Mouse (Mus musculus) myocyte (in vitro differentiated cells): ENCODE measurements around the gene Smad6. TPM values are rescaled to one million over a fixed set of nuclear protein-coding genes. Genes with fewer than 3 reads are reported as not detected.

ENCODE experiments used
- H3K27me3 ChIP-seq: one replicate; pipeline ENCODE4 v1.6.1; 2011; ENCODE audit not compliant: control insufficient read depth, insufficient read depth, insufficient read length
- H3K36me3 ChIP-seq: one replicate; pipeline ENCODE4 v1.6.1; 2011; ENCODE audit not compliant: control insufficient read depth, insufficient read depth
- H3K4me2 ChIP-seq: one replicate; pipeline ENCODE4 v1.6.1; 2011; ENCODE audit warnings: low read depth, control low read depth
- H3K4me3 ChIP-seq: one replicate; pipeline ENCODE4 v1.5.1; 2011; ENCODE audit warnings: mild to moderate bottlenecking, control low read depth, moderate library complexity
- H3K79me2 ChIP-seq: one replicate; pipeline ENCODE4 v1.6.1; 2011; ENCODE audit not compliant: control insufficient read depth, insufficient read depth
- H3ac ChIP-seq: one replicate; pipeline ENCODE4 v1.6.1; 2011; ENCODE audit not compliant: control insufficient read depth, insufficient read length
- CEBPB ChIP-seq: IDR thresholded peaks from 2 replicates; pipeline ENCODE4 v1.6.1; 2011; ENCODE audit warnings: mild to moderate bottlenecking, moderate library complexity; ENCODE audit not compliant: poor library complexity, insufficient read depth, severe bottlenecking
- E2F4 ChIP-seq: IDR thresholded peaks from one replicate; pipeline ENCODE4 v1.6.1; 2011; ENCODE audit warnings: mild to moderate bottlenecking, control low read depth, moderate library complexity; ENCODE audit not compliant: insufficient read depth
- MAX ChIP-seq: IDR thresholded peaks from one replicate; pipeline ENCODE4 v1.6.1; 2011; ENCODE audit warnings: low read depth, mild to moderate bottlenecking, control low read depth
- MYOD1 ChIP-seq, 3 experiments: IDR thresholded peaks; one replicate each; pipeline ENCODE4 v1.6.1; 2011; ENCODE audit warnings: control low read depth in 2 of 3, low read depth in 2 of 3, mild to moderate bottlenecking in 2 of 3, moderate library complexity in 1 of 3; ENCODE audit not compliant: insufficient read length in 2 of 3, control insufficient read depth in 1 of 3
- MYOG ChIP-seq, 3 experiments: IDR thresholded peaks; one replicate each; pipeline ENCODE4 v1.6.1; 2011; ENCODE audit warnings: control low read depth in 2 of 3, low read depth in 2 of 3, mild to moderate bottlenecking in 2 of 3; ENCODE audit not compliant: insufficient read length in 2 of 3, control insufficient read depth in 1 of 3, insufficient read depth in 1 of 3
- POLR2A ChIP-seq: IDR thresholded peaks from one replicate; pipeline ENCODE4 v1.6.1; 2011; ENCODE audit warnings: low read depth, mild to moderate bottlenecking, control low read depth, moderate library complexity; ENCODE audit not compliant: insufficient read length
- POLR2AphosphoS2 ChIP-seq: IDR thresholded peaks from one replicate; pipeline ENCODE4 v1.6.1; 2011; ENCODE audit warnings: low read depth, control low read depth; ENCODE audit not compliant: insufficient read length
- REST ChIP-seq: IDR thresholded peaks from one replicate; pipeline ENCODE4 v1.6.1; 2011; ENCODE audit warnings: mild to moderate bottlenecking, control low read depth, moderate library complexity; ENCODE audit not compliant: insufficient read depth, insufficient read length
- SRF ChIP-seq: IDR thresholded peaks from one replicate; pipeline ENCODE4 v1.6.1; 2011; ENCODE audit warnings: low read depth; ENCODE audit not compliant: control insufficient read depth, insufficient read length
- TCF12 ChIP-seq: IDR thresholded peaks from one replicate; pipeline ENCODE4 v1.6.1; 2011; ENCODE audit warnings: mild to moderate bottlenecking, control low read depth; ENCODE audit not compliant: poor library complexity, insufficient read depth, severe bottlenecking
- TCF3 ChIP-seq: IDR thresholded peaks from one replicate; pipeline ENCODE4 v1.6.1; 2011; ENCODE audit warnings: low read depth, control low read depth; ENCODE audit not compliant: insufficient read length
- USF1 ChIP-seq: IDR thresholded peaks from one replicate; pipeline ENCODE4 v1.6.1; 2011; ENCODE audit warnings: low read depth, mild to moderate bottlenecking, control low read depth, moderate library complexity
- polyA plus RNA-seq: library from polyadenylated mRNA; unstranded; fragments of >200 nt; fragmentation: generic; extraction: Trizol; gene quantifications from one replicate; pipeline ENCODE4 v1.2.1, GENCODE M21; 2012; ENCODE audit warnings: missing spikeins

Smad6 gene
- polyA plus RNA-seq, 1 experiment = 1.5 TPM

DNA sequence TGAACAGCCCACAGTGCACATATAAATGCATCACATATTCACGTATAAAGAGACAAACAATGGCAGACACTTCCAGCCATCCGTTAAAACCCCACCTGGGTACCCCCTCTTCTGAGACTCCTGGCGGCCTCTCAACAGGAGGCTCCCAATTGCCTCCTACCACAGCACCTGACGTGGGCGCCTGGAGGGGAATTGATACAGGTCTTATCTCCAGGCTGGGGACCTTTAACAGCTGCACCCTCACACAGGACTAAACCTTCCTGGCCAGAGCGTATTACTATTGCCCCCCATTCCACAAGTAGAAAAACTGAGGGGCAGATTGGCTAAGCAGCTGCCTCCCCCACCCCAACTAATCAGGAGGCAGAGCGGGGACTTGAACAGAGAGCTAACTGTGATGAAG is 18.9 kb downstream of the Smad6 start:
- Histone ChIP-seq H3K4me2 (no peak overlapping the region), H3ac (no peak overlapping the region), H3K79me2 (no peaks in the 10 kb centered on the region), H3K27me3 (no peaks in the 10 kb centered on the region), H3K36me3 (no peaks in the 10 kb centered on the region), H3K4me3 (no peak overlapping the region)
- TF ChIP-seq MAX = no peak
- no peak for TF ChIP-seq CEBPB
- no peak for TF ChIP-seq SRF

DNA sequence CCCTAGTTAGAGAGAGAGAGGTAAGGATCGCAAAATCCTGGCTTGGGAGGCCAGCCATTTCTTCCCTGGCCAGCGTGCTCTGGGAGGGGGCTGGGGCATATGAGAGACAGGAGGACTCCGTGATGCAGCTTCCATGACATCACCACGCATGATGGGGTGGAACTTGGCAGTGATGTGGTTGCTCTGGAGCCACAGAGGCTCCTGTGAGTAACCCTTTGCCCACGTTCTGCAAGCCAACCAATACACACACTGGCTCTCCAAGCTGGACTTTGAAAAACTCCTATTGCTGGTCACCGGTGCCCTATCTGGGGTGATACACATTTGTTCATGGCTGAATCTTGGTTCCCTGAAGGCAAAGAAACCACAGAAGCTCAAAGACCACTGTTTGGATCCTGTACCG is 20.8 kb downstream of the Smad6 start:
- H3ac ChIP-seq = no peak overlapping the region
- H3K79me2 ChIP-seq = no peaks in the 10 kb centered on the region
- H3K4me3 ChIP-seq = no peak overlapping the region
- H3K4me2 ChIP-seq = no peak overlapping the region
- TF ChIP-seq TCF12 = no peak
- TF ChIP-seq MYOD1 (IDR thresholded peaks at IDR 0.05; ENCODE audit: control insufficient read depth in 1 of 3, insufficient read length in 2 of 3, low read depth in 2 of 3) = no peak
- no peak for TF ChIP-seq SRF
- no peak for TF ChIP-seq E2F4
- no peak for TF ChIP-seq MAX
- TF ChIP-seq POLR2A = no peak
- no peak for TF ChIP-seq MYOG (IDR thresholded peaks at IDR 0.05; ENCODE audit: control insufficient read depth in 1 of 3, insufficient read depth in 1 of 3, insufficient read length in 2 of 3, low read depth in 2 of 3)
- no peak for TF ChIP-seq TCF3
- no peaks in the 10 kb centered on the region for H3K36me3 ChIP-seq
- no peaks in the 10 kb centered on the region for H3K27me3 ChIP-seq

DNA sequence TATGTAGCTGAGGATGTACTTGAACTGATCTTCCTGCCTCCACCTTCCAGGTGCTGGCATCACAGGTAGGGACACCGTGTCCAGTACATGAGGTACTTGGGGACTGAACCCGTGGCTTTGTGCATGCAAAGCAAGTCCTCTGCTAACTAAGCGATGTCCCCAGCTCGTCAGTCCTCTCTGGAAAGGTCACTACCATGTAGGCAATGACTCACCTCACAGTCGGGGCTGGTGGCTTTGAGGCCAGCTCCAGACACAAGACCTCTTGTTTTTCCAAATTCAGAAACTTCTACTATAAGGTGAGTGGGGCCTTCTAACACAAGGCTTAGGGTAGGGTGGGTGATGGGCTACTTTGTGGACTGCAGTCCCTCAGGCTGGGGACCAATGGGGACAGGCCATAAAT is 21.8 kb downstream of the Smad6 start:
- Histone ChIP-seq H3K4me2 (no peak overlapping the region), H3K36me3 (no peaks in the 10 kb centered on the region)

DNA sequence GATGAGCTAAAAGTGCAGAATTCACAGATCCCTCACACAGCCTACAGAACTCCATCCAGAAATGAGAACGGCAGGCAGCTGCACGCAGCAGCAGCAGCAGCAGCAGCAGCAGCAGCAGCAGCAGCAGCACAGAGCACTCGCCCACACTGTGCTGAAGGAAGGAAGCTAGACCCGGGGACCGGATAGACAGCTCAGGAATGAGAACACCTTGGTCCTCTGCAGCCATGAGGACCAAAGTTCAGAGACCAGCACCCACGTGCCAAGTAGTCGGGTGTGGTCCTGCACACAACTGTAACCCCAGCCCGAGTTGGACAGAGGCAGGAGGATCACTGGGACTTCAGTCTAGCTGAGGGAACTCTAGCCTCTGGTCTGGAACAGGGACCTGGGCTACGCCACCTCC is 22.7 kb downstream of the Smad6 start:
- Histone ChIP-seq H3ac (no peak overlapping the region), H3K4me2 (no peak overlapping the region), H3K79me2 (no peaks in the 10 kb centered on the region), H3K27me3 (no peaks in the 10 kb centered on the region), H3K4me3 (no peak overlapping the region), H3K36me3 (no peaks in the 10 kb centered on the region)
- TF ChIP-seq MYOG (IDR thresholded peaks at IDR 0.05; ENCODE audit: control insufficient read depth in 1 of 3, insufficient read depth in 1 of 3, insufficient read length in 2 of 3, low read depth in 2 of 3) (no peak), MAX (no peak), USF1 (no peak), TCF12 (no peak), POLR2AphosphoS2 (no peak), REST (no peak), CEBPB (no peak), SRF (no peak), MYOD1 (IDR thresholded peaks at IDR 0.05; ENCODE audit: control insufficient read depth in 1 of 3, insufficient read length in 2 of 3, low read depth in 2 of 3) (no peak), E2F4 (no peak), TCF3 (no peak), POLR2A (no peak)

More for the DNA sequence above, 21.8 kb downstream of the Smad6 start:
- Histone ChIP-seq H3K27me3 (no peaks in the 10 kb centered on the region), H3K4me3 (no peak overlapping the region), H3ac (no peak overlapping the region), H3K79me2 (no peaks in the 10 kb centered on the region)
- TF ChIP-seq E2F4 (no peak), REST (no peak), CEBPB (no peak)

DNA sequence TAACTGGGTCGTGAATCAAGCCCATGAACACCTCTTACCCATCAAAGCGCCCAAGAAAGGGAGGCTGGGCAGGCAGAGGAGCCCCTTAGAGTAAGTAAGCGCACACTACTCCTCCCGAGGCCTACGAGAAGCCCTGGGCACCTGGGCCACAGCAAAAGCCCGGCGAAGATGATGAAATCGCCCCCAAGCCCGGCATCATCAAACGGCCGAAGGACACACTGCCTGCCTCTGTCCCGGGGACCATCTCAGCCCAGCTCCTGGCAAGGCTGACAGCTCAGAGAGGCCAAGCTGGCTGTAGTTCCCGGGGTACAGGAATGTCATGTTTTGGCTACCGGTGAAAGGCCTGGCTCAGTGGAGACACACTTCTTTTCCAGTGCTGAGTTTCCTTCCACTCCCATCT is 23.8 kb downstream of the Smad6 start:
- no peak overlapping the region for H3K4me2 ChIP-seq
- H3K36me3 ChIP-seq = no peaks in the 10 kb centered on the region
- TF ChIP-seq TCF3 (no peak), MYOD1 (IDR thresholded peaks at IDR 0.05; ENCODE audit: control insufficient read depth in 1 of 3, insufficient read length in 2 of 3, low read depth in 2 of 3) (no peak)
- no peaks in the 10 kb centered on the region for H3K27me3 ChIP-seq
- H3K79me2 ChIP-seq = no peaks in the 10 kb centered on the region
- no peak overlapping the region for H3ac ChIP-seq
- H3K4me3 ChIP-seq = no peak overlapping the region

DNA sequence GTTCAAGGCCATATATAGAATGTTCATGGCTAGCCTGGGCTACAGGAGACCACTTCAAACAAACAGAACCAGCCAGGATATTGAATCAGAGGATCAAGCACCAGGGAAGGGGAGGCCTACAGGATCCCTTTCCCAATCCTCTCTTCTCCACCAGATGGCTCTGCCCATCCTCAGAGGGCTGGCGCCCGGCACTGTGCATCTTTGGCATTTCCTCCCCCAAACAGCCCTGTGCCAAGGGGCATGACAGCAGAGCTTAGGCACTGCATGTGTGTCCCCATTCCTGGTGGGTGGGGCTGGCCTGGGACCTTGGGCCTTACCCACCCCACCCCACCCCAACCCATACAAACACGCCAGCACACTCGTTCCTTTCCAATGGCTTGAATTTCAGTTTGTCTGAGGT is 24.4 kb downstream of the Smad6 start:
- no peak for TF ChIP-seq SRF
- no peak for TF ChIP-seq MYOD1 (IDR thresholded peaks at IDR 0.05; ENCODE audit: control insufficient read depth in 1 of 3, insufficient read length in 2 of 3, low read depth in 2 of 3)
- no peak for TF ChIP-seq MYOG (IDR thresholded peaks at IDR 0.05; ENCODE audit: control insufficient read depth in 1 of 3, insufficient read depth in 1 of 3, insufficient read length in 2 of 3, low read depth in 2 of 3)
- no peak for TF ChIP-seq POLR2A
- no peak for TF ChIP-seq USF1
- TF ChIP-seq E2F4 = no peak
- TF ChIP-seq REST = no peak
- TF ChIP-seq POLR2AphosphoS2 = no peak
- no peak for TF ChIP-seq TCF12
- no peak for TF ChIP-seq CEBPB
- TF ChIP-seq TCF3 = no peak
- TF ChIP-seq MAX = no peak
- Histone ChIP-seq H3K27me3 (no peaks in the 10 kb centered on the region), H3K4me2 (no peak overlapping the region), H3K4me3 (no peak overlapping the region), H3K79me2 (no peaks in the 10 kb centered on the region), H3K36me3 (no peaks in the 10 kb centered on the region), H3ac (no peak overlapping the region)
